In the genomic region with DNA sequence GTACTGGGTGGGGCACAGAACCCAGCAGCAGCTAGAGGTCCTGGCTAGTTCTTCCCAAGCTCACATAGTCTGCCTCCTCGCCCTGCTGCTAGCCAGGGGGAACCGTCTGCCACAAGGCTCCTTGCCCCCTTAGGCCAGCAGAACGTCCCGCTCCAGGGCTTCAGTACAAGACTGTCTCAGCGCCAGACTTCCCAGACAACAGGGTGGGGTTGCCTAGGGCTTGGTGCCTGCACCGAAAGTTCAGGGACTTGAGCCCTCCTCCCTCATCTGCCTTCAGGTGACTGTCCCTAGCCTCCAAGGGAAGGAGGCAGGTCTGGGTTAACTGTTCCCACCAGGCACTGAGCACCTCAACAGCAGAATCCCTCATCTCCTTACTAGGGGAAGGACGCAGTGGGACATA, we compare ENCODE assay signal across 23 mouse cellular contexts. TPM values are rescaled to one million over a fixed set of nuclear protein-coding genes. Genes with fewer than 3 reads are reported as not detected.
A peak's percentile ranks its signal among the peaks of the same experiment; 100 is the strongest.
DNase-seq lines count a peak whose midpoint lies in the region; ATAC-seq lines count a peak whose summit lies in the region.
"Had no signal": no experiment of that assay in that cellular context is flagged by ENCODE, and none has a peak within 500 bp of the region (broad histone marks: within the 10 kb centered on the region; RNA-seq: fewer than 3 reads in every experiment).

No protein-coding gene starts in this region.

- no peak overlapping the region for H3K4me2 ChIP-seq in neural tube, embryonic 12.5 days (replicated peaks)
- H3K4me2 ChIP-seq: midbrain, embryonic 11.5 days had no signal

- ATAC-seq in neural tube, embryonic 12.5 days (ENCODE audit: low FRiP score, low read depth): no peak
- ATAC-seq: Patski had no signal

- no peaks in the 10 kb centered on the region for H3K4me1 ChIP-seq in neural tube, embryonic 12.5 days
- H3K4me1 ChIP-seq in limb, embryonic 10.5 days: peaks cover 34% of the 10 kb centered on the region

- no peaks in the 10 kb centered on the region for H3K36me3 ChIP-seq in neural tube, embryonic 12.5 days
- H3K36me3 ChIP-seq in limb, embryonic 10.5 days: peaks cover 48% of the 10 kb centered on the region

- no peaks in the 10 kb centered on the region for H3K27me3 ChIP-seq in neural tube, embryonic 12.5 days (replicated peaks)
- no peaks in the 10 kb centered on the region for H3K27me3 ChIP-seq in limb, embryonic 10.5 days (ENCODE audit: low read depth, poor library complexity, severe bottlenecking)
- H3K27me3 ChIP-seq: Patski had no signal

- H3K9me3 ChIP-seq in neural tube, embryonic 12.5 days: no peaks in the 10 kb centered on the region
- no peaks in the 10 kb centered on the region for H3K9me3 ChIP-seq in limb, embryonic 10.5 days (replicated peaks)

- intact Hi-C loops in heart, postnatal 14 days (cut with DNase I): no loop called here

- peak; percentile 90 for DNase-seq in heart, adult 11 months
- no peak for DNase-seq in heart, postnatal 14 days
- no peak for DNase-seq in neural tube, embryonic 10.5 days (ENCODE audit: extremely low spot score, low spot score)
- DNase-seq in limb, embryonic 10.5 days (ENCODE audit: low spot score): no peak
- DNase-seq in thymus, postnatal 4 days: peak; percentile 42
- DNase-seq in embryo, embryonic 9.5 days (ENCODE audit: extremely low spot score): no peak
- DNase-seq: B cell, adult 2 months; cerebellum, postnatal 14 days; gastrocnemius, postnatal 10 days; kidney, adult 9 months; kidney, postnatal 4 days had no signal

- no peak overlapping the region for H3K4me3 ChIP-seq in neural tube, embryonic 12.5 days
- no peak overlapping the region for H3K4me3 ChIP-seq in limb, embryonic 10.5 days
- H3K4me3 ChIP-seq: erythroblast, embryonic 14.5 days had no signal

- 82% methylated on average over 7 of the region's 7 CpGs for WGBS in neural tube, embryonic 12.5 days
- WGBS in limb, embryonic 10.5 days: 83% methylated on average over 7 of the region's 7 CpGs

- H3K27ac ChIP-seq in neural tube, embryonic 12.5 days: no peak overlapping the region
- H3K27ac ChIP-seq in limb, embryonic 10.5 days: peak overlapping the region; percentile 15

- 0 out of 2 replicates have a peak overlapping the region, but pooled peaks have one; percentile 13 for H3K9ac ChIP-seq in neural tube, embryonic 12.5 days

RNA-seq across cellular contexts. Expression of a gene that starts 17.9 kb away (rescaled TPM):
- 10 to 100 TPM in 1 of 2 experiments, 1 to 10 TPM in 1; 3.2 to 45.5 TPM for total RNA-seq in heart, postnatal 14 days (2021)
- 7.5 and 8.8 TPM in 2 replicates for polyA plus RNA-seq in neural tube, embryonic 12.5 days (2016; fragmentation: Nextera tagmentation; extraction: Ambion mirVana)
- 24.4 and 41.7 TPM in 2 replicates for polyA plus RNA-seq in limb, embryonic 10.5 days (2016; fragmentation: Nextera tagmentation; extraction: Ambion mirVana)

RNA-seq across cellular contexts. Expression of a gene that starts 33.1 kb away (rescaled TPM):
- 100 to 1,000 TPM; 225 to 227 TPM for total RNA-seq in heart, postnatal 14 days (2021)
- polyA plus RNA-seq in neural tube, embryonic 12.5 days (2016; fragmentation: Nextera tagmentation; extraction: Ambion mirVana): 1,002 and 1,024 TPM in 2 replicates
- 876 and 900 TPM in 2 replicates for polyA plus RNA-seq in limb, embryonic 10.5 days (2016; fragmentation: Nextera tagmentation; extraction: Ambion mirVana)

RNA-seq across cellular contexts. Expression of a gene that starts 51.1 kb away (rescaled TPM):
- total RNA-seq in heart, postnatal 14 days (2021): not detected
- not detected in 2 replicates for polyA plus RNA-seq in neural tube, embryonic 12.5 days (2016; fragmentation: Nextera tagmentation; extraction: Ambion mirVana)
- not detected in 2 replicates for polyA plus RNA-seq in limb, embryonic 10.5 days (2016; fragmentation: Nextera tagmentation; extraction: Ambion mirVana)
- total RNA-seq: gastrocnemius, postnatal 10 days; heart, adult 8-10 months; hematopoietic stem cell, adult 5-6 weeks; layer of hippocampus, postnatal 25 days; left cerebral cortex, postnatal 14 days had no signal
- polyA plus RNA-seq: erythroblast, embryonic 14.5 days; inflammation-experienced regulatory T-cells, adult 6 months; liver, adult 2 months; midbrain, embryonic 11.5 days; Patski; small intestine, adult 2 months; stomach, embryonic 14.5 days had no signal

Comparison
In these comparisons a context has a peak if more than half of its experiments do, and no peak if none do; other contexts are left out.
1. DNase-seq: peak in heart, adult 11 months (single experiment) and thymus, postnatal 4 days (single experiment); none in heart, postnatal 14 days (0 of 2), neural tube, embryonic 10.5 days (single experiment), limb, embryonic 10.5 days (single experiment) and embryo, embryonic 9.5 days (single experiment).